Mouse (Mus musculus) limb, embryonic 12.5 days (tissue): ENCODE data around the gene Mamld1. TPM values are rescaled to one million over a fixed set of nuclear protein-coding genes. Genes with fewer than 3 reads are reported as not detected.

ENCODE experiments used
- ATAC-seq: fragments of 200-750 bp; cut with Nextera tagmentation; 2 replicates; pipeline ENCODE4 v1.8.0; 2017; ENCODE audit warnings: low read depth, moderate TSS enrichment; ENCODE audit not compliant: insufficient number of reproducible peaks, insufficient read depth, low FRiP score, low TSS enrichment
- H3K27ac ChIP-seq: fragments of 300-500 bp; sonication (generic); 2 replicates; pipeline ENCODE4 v1.5.1; 2016; ENCODE audit warnings: mild to moderate bottlenecking, moderate library complexity
- H3K27me3 ChIP-seq: fragments of 300-500 bp; sonication (generic); 2 replicates; pipeline ENCODE4 v1.6.1; 2016; ENCODE audit warnings: mild to moderate bottlenecking, moderate library complexity
- H3K36me3 ChIP-seq: fragments of 300-500 bp; sonication (generic); 2 replicates; pipeline ENCODE4 v1.6.1; 2016; ENCODE audit warnings: mild to moderate bottlenecking, moderate library complexity
- H3K4me1 ChIP-seq: fragments of 300-500 bp; sonication (generic); replicated peaks from 2 replicates; pipeline ENCODE4 v1.6.1; 2016
- H3K4me2 ChIP-seq: fragments of 300-500 bp; sonication (generic); 2 replicates; pipeline ENCODE4 v1.6.1; 2016; ENCODE audit warnings: mild to moderate bottlenecking, moderate library complexity
- H3K4me3 ChIP-seq: fragments of 300-500 bp; sonication (generic); replicated peaks from 2 replicates; pipeline ENCODE4 v1.5.1; 2016; ENCODE audit warnings: mild to moderate bottlenecking
- H3K9ac ChIP-seq: fragments of 300-500 bp; sonication (generic); replicated peaks from 2 replicates; pipeline ENCODE4 v1.6.1; 2016; ENCODE audit warnings: mild to moderate bottlenecking, moderate library complexity
- H3K9me3 ChIP-seq: fragments of 300-500 bp; sonication (generic); 2 replicates; pipeline ENCODE4 v1.6.1; 2016; ENCODE audit warnings: mild to moderate bottlenecking, moderate library complexity
- WGBS: fragments of 180-500 bp; shearing (Covaris S2); methylation state at CpG from one replicate; pipeline ENCODE4 v1.1.7; 2016; 5-methylcytosine and 5-hydroxymethylcytosine counted together
- polyA plus RNA-seq: library from polyadenylated mRNA; unstranded; fragments of >200 nt; fragmentation: Nextera tagmentation; extraction: Ambion mirVana; gene quantifications from 2 replicates; pipeline ENCODE4 v1.2.1, GENCODE M21; 2016

Mamld1 gene
- polyA plus RNA-seq, 1 experiment from 2014 or later, result 0.87 TPM

GRCm38 (mm10) chrX:71085092-71085807, 35.2 kb downstream of the Mamld1 start:
- no peaks in the 10 kb centered on the region for H3K9me3 ChIP-seq
- H3K4me1 ChIP-seq, result no peaks in the 10 kb centered on the region
- H3K4me3 ChIP-seq, result no peak overlapping the region
- no peak overlapping the region for H3K27ac ChIP-seq
- no peaks in the 10 kb centered on the region for H3K36me3 ChIP-seq
- WGBS, result 79% methylated on average over 4 of the region's 4 CpGs
- no peak for ATAC-seq
- H3K9ac ChIP-seq, result no peak overlapping the region
- no peak overlapping the region for H3K4me2 ChIP-seq
- H3K27me3 ChIP-seq, result peaks cover 8% of the 10 kb centered on the region; the same call in 1 of the 2 replicates

- Histone ChIP-seq H3K36me3 (no peaks in the 10 kb centered on the region), H3K4me3 (no peak overlapping the region), H3K4me1 (no peaks in the 10 kb centered on the region), H3K9ac (no peak overlapping the region), H3K27me3 (peaks cover 3% of the 10 kb centered on the region; the same call in 1 of the 2 replicates), H3K27ac (no peak overlapping the region), H3K4me2 (no peak overlapping the region), H3K9me3 (no peaks in the 10 kb centered on the region)
- WGBS, result 57% methylated on average over 4 of the region's 4 CpGs
- ATAC-seq, result no peak
Measured at GRCm38 (mm10) chrX:71087370-71088079, 37.5 kb downstream of the Mamld1 start.

GRCm38 (mm10) chrX:71088080-71088414, 38.0 kb downstream of the Mamld1 start:
- H3K4me1 ChIP-seq, result no peaks in the 10 kb centered on the region
- no peaks in the 10 kb centered on the region for H3K36me3 ChIP-seq
- no peak overlapping the region for H3K4me2 ChIP-seq
- H3K4me3 ChIP-seq, result no peak overlapping the region
- no peak for ATAC-seq
- H3K9ac ChIP-seq, result no peak overlapping the region
- H3K9me3 ChIP-seq, result no peaks in the 10 kb centered on the region
- WGBS, result 67% methylated on average over 3 of the region's 3 CpGs
- no peak overlapping the region for H3K27ac ChIP-seq
- H3K27me3 ChIP-seq, result peaks cover 2% of the 10 kb centered on the region; the same call in 1 of the 2 replicates

- no peaks in the 10 kb centered on the region for H3K4me1 ChIP-seq
- no peaks in the 10 kb centered on the region for H3K36me3 ChIP-seq
- peaks cover 5% of the 10 kb centered on the region; the same call in 1 of the 2 replicates for H3K27me3 ChIP-seq
- H3K4me3 ChIP-seq, result no peak overlapping the region
- no peak overlapping the region for H3K9ac ChIP-seq
- no peak overlapping the region for H3K27ac ChIP-seq
- no peaks in the 10 kb centered on the region for H3K9me3 ChIP-seq
- H3K4me2 ChIP-seq, result no peak overlapping the region
- no peak for ATAC-seq
Measured at GRCm38 (mm10) chrX:71105820-71106219, 55.8 kb downstream of the Mamld1 start.

GRCm38 (mm10) chrX:71106392-71106791, 56.3 kb downstream of the Mamld1 start:
- Histone ChIP-seq H3K36me3 (no peaks in the 10 kb centered on the region), H3K4me1 (no peaks in the 10 kb centered on the region), H3K9ac (no peak overlapping the region), H3K27ac (no peak overlapping the region), H3K27me3 (peaks cover 5% of the 10 kb centered on the region; the same call in 1 of the 2 replicates), H3K9me3 (no peaks in the 10 kb centered on the region), H3K4me3 (no peak overlapping the region), H3K4me2 (no peak overlapping the region)
- WGBS, result 66% methylated on average over 4 of the region's 4 CpGs
- ATAC-seq, result no peak

- H3K9me3 ChIP-seq, result no peaks in the 10 kb centered on the region
- no peaks in the 10 kb centered on the region for H3K4me1 ChIP-seq
- no peak overlapping the region for H3K9ac ChIP-seq
- H3K27ac ChIP-seq, result no peak overlapping the region
- H3K36me3 ChIP-seq, result no peaks in the 10 kb centered on the region
- H3K4me2 ChIP-seq, result no peak overlapping the region
- no peak overlapping the region for H3K4me3 ChIP-seq
- H3K27me3 ChIP-seq, result peaks cover 5% of the 10 kb centered on the region; the same call in 1 of the 2 replicates
- 82% methylated on average over 4 of the region's 4 CpGs for WGBS
- ATAC-seq, result no peak
Measured at GRCm38 (mm10) chrX:71108056-71108735, 58.1 kb downstream of the Mamld1 start.

- Histone ChIP-seq H3K4me3 (no peak overlapping the region), H3K9ac (no peak overlapping the region), H3K9me3 (no peaks in the 10 kb centered on the region), H3K27me3 (peaks cover 5% of the 10 kb centered on the region; the same call in 1 of the 2 replicates), H3K36me3 (no peaks in the 10 kb centered on the region), H3K4me2 (no peak overlapping the region), H3K4me1 (no peaks in the 10 kb centered on the region), H3K27ac (no peak overlapping the region)
- 62% methylated on average over 2 of the region's 2 CpGs for whole genome bisulfite sequencing
- no peak for ATAC-seq
Measured at GRCm38 (mm10) chrX:71110333-71110732, 60.3 kb downstream of the Mamld1 start.

- Histone ChIP-seq H3K9ac (no peak overlapping the region), H3K27ac (no peak overlapping the region), H3K4me1 (no peaks in the 10 kb centered on the region), H3K4me3 (no peak overlapping the region), H3K9me3 (no peaks in the 10 kb centered on the region), H3K36me3 (no peaks in the 10 kb centered on the region), H3K4me2 (no peak overlapping the region), H3K27me3 (peaks cover 18% of the 10 kb centered on the region; the same call in 1 of the 2 replicates)
- 66% methylated on average over 4 of the region's 4 CpGs for WGBS
- ATAC-seq, result no peak
Measured at GRCm38 (mm10) chrX:71122359-71123293, 72.6 kb downstream of the Mamld1 start.

- WGBS, result 83% methylated on average over 7 of the region's 7 CpGs
- Histone ChIP-seq H3K4me1 (no peaks in the 10 kb centered on the region), H3K9ac (no peak overlapping the region), H3K27ac (no peak overlapping the region), H3K27me3 (peaks cover 4% of the 10 kb centered on the region; the same call in 1 of the 2 replicates), H3K4me2 (no peak overlapping the region), H3K9me3 (no peaks in the 10 kb centered on the region), H3K4me3 (no peak overlapping the region), H3K36me3 (no peaks in the 10 kb centered on the region)
- no peak for ATAC-seq
Measured at GRCm38 (mm10) chrX:71125013-71125412, 75.0 kb downstream of the Mamld1 start.

GRCm38 (mm10) chrX:71131464-71131863, 81.4 kb downstream of the Mamld1 start:
- no peak overlapping the region for H3K4me2 ChIP-seq
- no peaks in the 10 kb centered on the region for H3K4me1 ChIP-seq
- no peaks in the 10 kb centered on the region for H3K27me3 ChIP-seq
- no peaks in the 10 kb centered on the region for H3K36me3 ChIP-seq
- no peaks in the 10 kb centered on the region for H3K9me3 ChIP-seq
- no peak overlapping the region for H3K9ac ChIP-seq
- H3K4me3 ChIP-seq, result no peak overlapping the region
- no peak overlapping the region for H3K27ac ChIP-seq
- ATAC-seq, result no peak
